Mouse (Mus musculus) CH12.LX (cell line): ENCODE data around the gene Runx3. TPM values are rescaled to one million over a fixed set of nuclear protein-coding genes. Genes with fewer than 3 reads are reported as not detected.
A peak's percentile ranks its signal among the peaks of the same experiment; 100 is the strongest.

Source experiments
- DNase-seq: peaks from one replicate; pipeline ENCODE4 v3.0.0-alpha.2; 2013; ENCODE audit errors: extremely low read depth
- H3K27ac ChIP-seq: 2 replicates; pipeline ENCODE4 v1.5.1; 2012; ENCODE audit warnings: low read depth, mild to moderate bottlenecking, control low read depth, moderate library complexity; ENCODE audit not compliant: insufficient read depth
- H3K27me3 ChIP-seq: replicated peaks from 2 replicates; pipeline ENCODE3; 2012; ENCODE audit warnings: inconsistent platforms
- H3K36me3 ChIP-seq, 2 experiments: replicated peaks in 1 of 2; 2 replicates each; pipeline versions ENCODE3 to v1.6.1; 2012; ENCODE audit warnings: inconsistent platforms in 1 of 2, low read length in 1 of 2, mild to moderate bottlenecking in 1 of 2, mixed read lengths in 1 of 2, moderate library complexity in 1 of 2; ENCODE audit not compliant: control insufficient read depth in 1 of 2, insufficient read depth in 1 of 2
- H3K4me1 ChIP-seq, 2 experiments: 2 replicates each; pipeline ENCODE4 v1.6.1; 2012; ENCODE audit warnings: inconsistent platforms in 1 of 2, moderate library complexity in 1 of 2; ENCODE audit not compliant: insufficient read depth in 2 of 2, control insufficient read depth in 1 of 2
- H3K4me2 ChIP-seq: 2 replicates; pipeline ENCODE4 v1.6.1; 2012; ENCODE audit warnings: low read depth, mild to moderate bottlenecking, control low read depth; ENCODE audit not compliant: poor library complexity, insufficient read depth, severe bottlenecking
- H3K4me3 ChIP-seq, 3 experiments: fragments of 150-350 bp in 1 of 3; sonication (generic) in 1 of 3; replicated peaks in 1 of 3; 2 replicates each; pipeline versions ENCODE3 to v1.5.1; 2011 to 2012; ENCODE audit warnings: low read depth in 2 of 3, low read length in 2 of 3, mild to moderate bottlenecking in 2 of 3, moderate library complexity in 2 of 3, control low read depth in 1 of 3, improper control_type of control experiment in 1 of 3, inconsistent platforms in 1 of 3, mixed read lengths in 1 of 3; ENCODE audit not compliant: poor library complexity in 1 of 3
- H3K79me2 ChIP-seq: replicated peaks from 2 replicates; pipeline ENCODE4 v1.6.1; 2012; ENCODE audit warnings: mild to moderate bottlenecking, moderate library complexity; ENCODE audit not compliant: control insufficient read depth, poor library complexity, insufficient read depth, severe bottlenecking; ENCODE audit errors: extremely low read depth
- H3K9ac ChIP-seq: 2 replicates; pipeline ENCODE4 v1.6.1; 2012; ENCODE audit warnings: low read depth, mild to moderate bottlenecking, control low read depth, moderate library complexity; ENCODE audit not compliant: insufficient read depth
- H3K9me3 ChIP-seq: replicated peaks from 2 replicates; pipeline ENCODE3; 2012; ENCODE audit warnings: low read length, inconsistent platforms, mixed read lengths
- BHLHE40 ChIP-seq: IDR thresholded peaks from 2 replicates; pipeline ENCODE4 v1.6.1; 2011; ENCODE audit warnings: mild to moderate bottlenecking, low read depth, low read length, improper control_type of control experiment
- CHD1 ChIP-seq: IDR thresholded peaks from 2 replicates; pipeline ENCODE4 v1.6.1; 2012; ENCODE audit warnings: low read depth, low read length, improper control_type of control experiment, inconsistent platforms
- EP300 ChIP-seq: IDR thresholded peaks from 2 replicates; pipeline ENCODE4 v1.6.1; 2011; ENCODE audit warnings: low read length, improper control_type of control experiment
- ETS1 ChIP-seq: conservative IDR thresholded peaks from 2 replicates; pipeline ENCODE4 v1.6.1; 2012; ENCODE audit warnings: low read depth, mild to moderate bottlenecking, inconsistent platforms, low read length, improper control_type of control experiment, moderate library complexity
- GABPA ChIP-seq: IDR thresholded peaks from 2 replicates; pipeline ENCODE4 v1.6.1; 2012; ENCODE audit warnings: low read depth, low read length, improper control_type of control experiment, inconsistent platforms; ENCODE audit not compliant: insufficient replicate concordance
- IRF4 ChIP-seq: IDR thresholded peaks from 2 replicates; pipeline ENCODE4 v1.6.1; 2014; ENCODE audit warnings: low read depth, mild to moderate bottlenecking, inconsistent platforms, low read length, improper control_type of control experiment
- JUN ChIP-seq: IDR thresholded peaks from 2 replicates; pipeline ENCODE4 v1.6.1; 2011; ENCODE audit warnings: low read depth, mild to moderate bottlenecking, low read length, improper control_type of control experiment, moderate library complexity; ENCODE audit not compliant: insufficient read depth
- JUND ChIP-seq: conservative IDR thresholded peaks from 2 replicates; pipeline ENCODE4 v1.6.1; 2011; ENCODE audit warnings: low read depth, low read length, improper control_type of control experiment
- MAFK ChIP-seq: IDR thresholded peaks from 2 replicates; pipeline ENCODE4 v1.6.1; 2011; ENCODE audit warnings: low read length, improper control_type of control experiment; ENCODE audit not compliant: insufficient replicate concordance
- MAX ChIP-seq: IDR thresholded peaks from 2 replicates; pipeline ENCODE4 v1.6.1; 2011; ENCODE audit warnings: low read length, improper control_type of control experiment
- MYC ChIP-seq: IDR thresholded peaks from 2 replicates; pipeline ENCODE4 v1.6.1; 2011; ENCODE audit warnings: low read depth, mild to moderate bottlenecking, improper control_type of control experiment, low read length
- NELFE ChIP-seq: IDR thresholded peaks from 2 replicates; pipeline ENCODE4 v1.6.1; 2011; ENCODE audit warnings: low read depth, low read length, improper control_type of control experiment
- NRF1 ChIP-seq: IDR thresholded peaks from 2 replicates; pipeline ENCODE4 v1.6.1; 2014; ENCODE audit warnings: low read depth, mild to moderate bottlenecking, inconsistent platforms, low read length, improper control_type of control experiment, moderate library complexity
- PAX5 ChIP-seq: IDR thresholded peaks from 2 replicates; pipeline ENCODE4 v1.6.1; 2012; ENCODE audit warnings: low read length, inconsistent platforms, mixed read lengths
- POLR2A ChIP-seq: IDR thresholded peaks from 2 replicates; pipeline ENCODE4 v1.6.1; 2011; ENCODE audit warnings: low read depth, mild to moderate bottlenecking, improper control_type of control experiment, low read length
- POLR2AphosphoS2 ChIP-seq: IDR thresholded peaks from 2 replicates; pipeline ENCODE4 v1.6.1; 2011; ENCODE audit warnings: low read depth, low read length, improper control_type of control experiment
- SIN3A ChIP-seq: IDR thresholded peaks from 2 replicates; pipeline ENCODE4 v1.6.1; 2012; ENCODE audit warnings: low read length, improper control_type of control experiment, inconsistent platforms
- SMC3 ChIP-seq: IDR thresholded peaks from 2 replicates; pipeline ENCODE4 v1.6.1; 2011; ENCODE audit warnings: low read depth, low read length, improper control_type of control experiment
- TBP ChIP-seq: conservative IDR thresholded peaks from 2 replicates; pipeline ENCODE4 v1.6.1; 2011; ENCODE audit warnings: low read depth, low read length, improper control_type of control experiment
- TCF12 ChIP-seq: IDR thresholded peaks from 2 replicates; pipeline ENCODE4 v1.6.1; 2014; ENCODE audit warnings: low read depth, mild to moderate bottlenecking, inconsistent platforms, low read length, improper control_type of control experiment
- ZMIZ1 ChIP-seq: IDR thresholded peaks from 2 replicates; pipeline ENCODE4 v1.6.1; 2012; ENCODE audit warnings: low read depth, mild to moderate bottlenecking, inconsistent platforms, low read length, improper control_type of control experiment
- dilution Hi-C: fragments of 300-500 bp; cut with MboI; formaldehyde crosslinking; loops from 2 replicates; pipeline ENCODE4 v1.14.3; 2020; ENCODE audit warnings: low sequenced_read_pairs; ENCODE audit not compliant: extremely low pct_unique_long_range_greater_than_20kb, extremely low pct_ligation_motif_present
- in situ Hi-C: fragments of 300-500 bp; cut with MboI; formaldehyde crosslinking; loops from 3 replicates; pipeline ENCODE4 v1.14.3; 2019; ENCODE audit warnings: low sequenced_read_pairs, low pct_ligation_motif_present, low pct_unique_long_range_greater_than_20kb, mixed read lengths
- polyA plus RNA-seq: library from polyadenylated mRNA; unstranded; fragments of >175 nt; gene quantifications from 2 replicates; pipeline ENCODE4 v1.2.1, GENCODE M21; 2012; ENCODE audit warnings: low read depth; ENCODE audit not compliant: insufficient read length
- total RNA-seq, 2 experiments: library from RNA; depleted of rRNA; stranded (reverse); fragments of 300-350 nt in 1 of 2; fragments of >200 nt in 1 of 2; gene quantifications; 2 replicates each; pipeline ENCODE4 v1.2.3; 2012 to 2014

Gene Runx3
- total and polyA plus RNA-seq, 3 experiments, result 5.0 to 61.1 (median 19.7) TPM

DNA sequence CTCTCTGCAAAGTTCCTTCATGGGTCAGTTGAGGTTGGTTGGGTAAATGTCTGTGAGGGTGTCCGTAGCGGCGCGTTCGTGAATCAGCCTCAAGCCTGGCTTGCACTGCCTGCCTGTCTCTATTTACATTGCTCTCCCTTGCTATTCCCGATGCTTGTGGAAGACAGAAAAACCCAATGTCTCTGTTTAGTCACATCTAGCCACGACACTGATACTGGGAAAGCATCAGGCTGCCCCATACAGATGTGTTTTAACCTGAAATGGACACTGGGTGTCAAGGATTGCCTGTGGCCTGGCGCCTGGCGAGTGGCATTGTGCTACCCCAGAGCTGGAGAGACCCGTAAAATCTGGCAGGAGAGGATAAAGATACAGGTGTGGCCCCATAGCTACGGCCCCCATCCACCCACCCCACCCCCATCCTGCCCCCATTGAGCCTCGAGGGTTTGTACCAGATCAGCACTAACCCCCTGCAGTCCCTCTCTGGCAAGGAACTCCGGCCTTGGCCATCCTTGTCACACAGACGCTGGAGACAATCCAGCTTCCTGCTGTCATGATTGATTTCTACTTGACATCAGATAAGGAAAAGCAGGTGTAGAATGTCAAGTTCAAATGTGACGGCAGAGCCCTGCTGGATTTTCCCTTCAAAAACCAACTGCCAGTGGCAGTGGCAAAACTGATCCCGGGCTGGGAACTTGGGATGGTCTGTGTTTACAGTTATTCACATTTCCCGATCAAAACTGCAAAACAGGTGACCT, 83.5 kb downstream of the Runx3 start:
- Histone ChIP-seq H3K27me3 (no peaks in the 10 kb centered on the region), H3K79me2 (no peaks in the 10 kb centered on the region), H3K4me2 (peak overlapping the region; percentile 89), H3K4me1 (peaks cover 17 to 37% of the 10 kb centered on the region in 2 experiments), H3K27ac (peak overlapping the region; percentile 93), H3K36me3 (no peaks in the 10 kb centered on the region), H3K9me3 (peaks cover 4% of the 10 kb centered on the region), H3K9ac (peak overlapping the region; percentile 51), H3K4me3 (peak overlapping the region in 1 of 3 experiments; percentile 19)
- TF ChIP-seq SIN3A (0 out of 2 replicates have a peak, but pooled peaks have one; percentile 8), POLR2A (0 out of 2 replicates have a peak, but pooled peaks have one; percentile 0), GABPA (no peak)
- dilution Hi-C loops, result no loop called here
- no peak for DNase-seq
- in situ Hi-C loops, result loop anchor here (10.0 kb wide), 1 partner anchor 259 kb away; no protein-coding TSS in a partner anchor

DNA sequence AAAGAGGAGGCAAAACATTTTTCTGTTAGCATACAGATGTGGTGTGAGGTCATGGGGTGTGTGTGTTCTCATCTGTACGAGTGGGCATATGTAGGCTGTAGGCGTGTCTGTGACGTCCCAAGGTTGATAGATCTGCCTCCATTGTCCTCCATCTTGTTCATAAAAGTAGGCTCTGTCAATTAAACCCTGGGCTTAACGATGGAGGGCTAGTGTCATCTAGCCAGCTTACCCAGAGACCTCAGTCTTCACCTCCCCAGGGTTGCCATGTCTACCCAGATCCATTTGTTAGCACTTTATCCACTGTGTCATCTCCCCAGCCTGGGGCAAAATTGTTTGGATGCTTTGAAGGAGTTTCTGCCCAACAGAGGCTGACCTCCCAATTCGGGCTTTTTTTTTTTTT, 84.2 kb downstream of the Runx3 start:
- Histone ChIP-seq H3K36me3 (no peaks in the 10 kb centered on the region), H3K9ac (no peak overlapping the region), H3K4me2 (no peak overlapping the region), H3K27ac (no peak overlapping the region), H3K27me3 (no peaks in the 10 kb centered on the region), H3K79me2 (no peaks in the 10 kb centered on the region), H3K4me1 (peaks cover 17 to 34% of the 10 kb centered on the region in 2 experiments), H3K4me3 (no peak overlapping the region), H3K9me3 (peaks cover 4% of the 10 kb centered on the region)
- DNase-seq, result no peak
- dilution Hi-C loops (no loop called here), in situ Hi-C loops (loop anchor here (5.0 to 10.0 kb wide), 3 partner anchors 147 to 260 kb away; no protein-coding TSS in a partner anchor)
- TF ChIP-seq JUND (no peak), MAX (no peak), NRF1 (no peak), JUN (no peak), ETS1 (no peak), ZMIZ1 (no peak), GABPA (no peak), PAX5 (no peak), EP300 (no peak), BHLHE40 (no peak), TBP (no peak), MAFK (no peak), MYC (no peak), TCF12 (no peak), SMC3 (no peak), NELFE (no peak), CHD1 (no peak), POLR2AphosphoS2 (no peak), IRF4 (no peak)
